Mouse (Mus musculus): Measurements from ENCODE around the gene Cfap100.

DNA sequence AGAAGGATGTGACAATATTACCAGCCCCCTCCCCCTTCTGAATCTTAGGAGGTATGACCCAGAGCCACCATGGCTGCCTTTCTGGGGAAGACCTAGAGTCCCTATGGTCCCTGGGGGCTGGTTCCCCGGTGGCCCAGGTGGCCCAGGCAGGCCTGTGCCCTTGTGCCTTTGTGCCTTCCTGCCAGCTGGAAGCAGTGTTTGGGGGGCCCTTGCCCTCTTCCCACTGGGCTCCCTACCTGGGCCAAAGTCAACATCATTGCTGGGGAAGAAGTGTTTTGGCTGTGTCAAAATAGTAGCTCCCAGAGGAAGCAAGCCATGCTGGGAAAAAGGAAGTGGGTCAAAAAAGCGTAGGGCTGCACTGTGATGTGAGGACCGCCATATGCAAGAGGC lies 45.8 kb upstream of the Cfap100 start:
- TF ChIP-seq CTCF (IDR thresholded peaks at IDR 0.05; ENCODE audit: extremely low read depth, insufficient read length, insufficient replicate concordance, low read depth, low read length) (no peak), POLR2A (IDR thresholded peaks at IDR 0.05; ENCODE audit: low read depth, low read length) (no peak)
